Mouse (Mus musculus) c-Kit-positive CD71-positive TER-119-positive erythroid progenitor cells, embryonic 14.5 days (primary cell): ENCODE data around the gene Slco2a1.

ENCODE experiments used
- DNase-seq: peaks from one replicate; pipeline ENCODE4 v3.0.0-alpha.2; 2013; ENCODE audit warnings: low spot score

Slco2a1 gene

DNA sequence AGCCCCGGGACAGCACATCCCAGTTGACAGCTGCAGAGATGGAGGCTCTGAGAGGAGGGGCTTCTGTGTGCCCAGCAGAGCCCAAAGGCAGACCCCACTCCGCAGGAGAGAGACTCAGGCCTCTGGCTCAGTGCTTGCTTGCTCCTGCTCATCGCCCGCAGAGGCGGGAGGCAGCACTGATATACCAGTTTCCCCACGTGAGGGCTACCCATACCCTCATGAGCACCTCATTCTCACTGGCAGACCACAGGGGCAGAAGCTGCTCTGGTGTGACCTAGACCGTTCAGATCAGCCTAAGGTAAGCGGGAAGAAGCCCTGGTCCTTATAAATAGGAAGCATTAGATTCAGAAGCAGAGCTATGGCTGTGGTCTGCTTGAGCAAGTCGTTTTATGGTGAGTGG is 131.3 kb downstream of the Slco2a1 start:
- DNase-seq, result no peak

DNA sequence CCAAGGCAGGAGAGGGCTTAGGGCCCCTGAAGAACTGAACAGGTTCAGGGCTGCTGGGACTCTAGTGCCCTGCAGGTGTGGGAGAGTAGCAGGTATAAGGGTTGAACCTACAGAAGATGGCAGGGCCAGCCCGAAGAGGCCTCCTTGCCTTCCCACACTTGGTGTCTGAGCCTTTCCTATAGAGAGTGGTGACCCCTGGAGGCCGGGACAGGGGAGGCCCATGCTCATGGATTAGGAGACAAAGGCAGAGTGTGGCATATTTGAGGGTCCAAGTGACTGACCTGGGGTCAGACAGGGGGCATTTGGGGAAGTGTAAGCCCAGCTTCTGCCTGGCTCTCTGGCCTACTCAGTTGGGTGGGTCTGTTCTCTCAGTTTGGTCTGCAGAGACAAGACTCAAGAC is 131.7 kb downstream of the Slco2a1 start:
- DNase-seq, result no peak

DNA sequence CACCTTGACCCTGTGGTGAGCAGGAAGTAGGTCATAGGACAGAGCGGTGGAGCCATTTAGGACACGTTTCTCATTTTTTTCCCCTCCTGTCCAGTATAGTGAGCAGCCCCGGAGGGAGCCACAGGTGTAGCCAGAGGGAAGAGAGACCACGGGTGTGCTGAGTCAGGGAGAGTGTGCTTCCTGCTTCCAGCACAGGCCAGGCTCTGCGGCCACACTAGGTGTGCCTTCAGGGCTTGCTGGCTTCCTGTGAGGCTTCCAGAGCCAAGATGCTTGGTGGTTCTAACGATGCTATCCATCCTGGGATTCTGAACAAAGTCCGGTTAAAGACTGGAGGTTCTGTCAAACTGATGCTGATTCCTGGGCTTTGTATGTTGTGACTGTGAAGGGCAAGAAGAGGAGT is 133.0 kb downstream of the Slco2a1 start:
- DNase-seq, result no peak

DNA sequence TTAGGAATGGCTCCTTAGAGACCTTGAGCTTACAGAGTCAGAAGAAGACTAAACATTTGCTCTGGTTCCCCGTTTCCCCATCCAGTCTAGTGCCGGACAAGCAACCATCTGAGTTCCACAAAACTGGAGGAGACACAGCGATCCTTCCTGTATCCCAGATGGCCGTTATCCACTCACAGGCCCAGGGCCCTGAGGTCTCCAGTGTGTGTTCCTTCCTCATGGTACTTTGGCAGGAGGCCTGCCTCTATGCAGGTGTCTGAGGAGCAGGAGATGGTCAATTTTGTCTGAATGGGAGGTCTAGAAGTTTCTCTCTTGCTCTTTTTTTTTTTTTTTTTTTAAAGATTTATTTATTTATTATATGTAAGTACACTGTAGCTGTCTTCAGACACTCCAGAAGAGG is 136.2 kb downstream of the Slco2a1 start:
- no peak for DNase-seq

DNA sequence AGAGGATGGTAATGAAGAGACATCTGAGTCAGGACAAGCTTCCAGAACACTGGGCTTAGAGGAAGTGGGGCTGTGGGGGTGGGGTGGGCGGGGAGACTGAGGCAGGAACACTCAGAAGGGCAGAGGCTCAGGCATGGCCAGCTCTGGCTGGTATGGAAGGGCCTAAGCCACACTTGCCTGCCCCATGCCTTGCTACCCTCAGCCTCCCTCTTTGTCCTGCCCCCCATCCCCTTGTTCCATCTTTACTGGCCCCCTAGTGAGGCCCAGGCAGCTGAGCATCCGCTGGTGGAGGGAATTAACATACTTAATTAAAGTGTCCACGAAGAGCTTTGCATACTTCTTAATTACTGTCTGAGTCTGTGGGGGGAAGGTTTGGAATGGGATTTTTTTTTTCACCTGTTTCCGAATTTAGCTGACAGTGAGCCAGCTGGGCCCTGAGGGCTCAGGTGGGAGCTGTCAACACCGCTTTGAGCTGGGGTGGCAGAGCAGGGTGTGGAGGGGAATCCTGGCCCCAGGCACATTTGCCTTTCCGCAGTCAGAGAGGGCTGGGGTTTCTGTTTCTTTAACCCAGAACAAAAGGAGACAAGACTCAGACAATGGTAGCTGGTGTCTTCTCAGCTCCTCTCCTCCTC is 145.1 kb downstream of the Slco2a1 start:
- DNase-seq, result no peak

DNA sequence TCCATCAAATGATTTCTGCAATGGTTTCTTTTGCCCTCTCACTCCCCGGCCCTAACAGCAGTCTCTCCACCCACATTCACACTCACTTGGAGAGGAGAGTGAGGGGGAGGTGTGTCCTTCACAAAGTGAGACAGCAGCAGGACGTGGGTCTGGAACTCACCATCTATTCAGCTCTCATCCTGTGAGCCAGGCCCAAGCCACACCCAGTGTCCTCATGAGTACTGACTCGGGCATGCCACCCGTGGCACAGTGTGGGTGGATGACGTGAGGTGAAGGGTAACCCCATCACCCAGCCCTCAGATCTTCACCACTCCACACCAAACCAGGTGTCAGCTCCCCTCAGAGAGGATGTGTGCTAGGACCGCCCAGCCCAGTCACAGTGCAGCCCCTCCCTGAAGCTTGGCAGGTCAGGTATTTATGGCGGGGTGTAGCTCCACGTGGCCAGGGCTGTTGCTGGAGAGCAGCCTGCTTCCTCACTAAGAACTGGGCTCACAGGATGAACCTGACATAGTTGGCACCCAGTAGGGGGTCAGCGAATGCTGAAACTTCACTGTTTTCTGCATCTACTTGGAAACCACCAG is 146.0 kb downstream of the Slco2a1 start:
- no peak for DNase-seq

DNA sequence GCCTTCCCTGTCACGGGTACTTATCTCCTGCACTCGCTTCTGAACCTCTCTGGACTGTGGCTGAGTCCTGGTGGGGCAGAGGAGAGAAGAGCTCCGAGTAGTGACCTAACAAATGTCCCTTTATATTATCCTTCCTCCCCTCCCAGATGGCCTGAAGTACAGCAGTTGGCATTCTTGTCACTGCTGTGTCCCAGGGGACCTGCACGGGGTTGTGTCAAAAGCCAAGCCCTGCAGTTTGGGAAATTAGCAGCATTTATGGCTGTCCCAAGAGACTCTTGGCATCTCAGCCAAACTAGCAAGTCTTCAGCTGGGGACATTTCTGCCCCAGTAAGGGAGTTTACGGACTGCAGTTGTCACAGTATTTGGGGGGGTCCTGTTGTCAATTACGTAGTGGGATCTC is 151.0 kb downstream of the Slco2a1 start:
- DNase-seq, result no peak

DNA sequence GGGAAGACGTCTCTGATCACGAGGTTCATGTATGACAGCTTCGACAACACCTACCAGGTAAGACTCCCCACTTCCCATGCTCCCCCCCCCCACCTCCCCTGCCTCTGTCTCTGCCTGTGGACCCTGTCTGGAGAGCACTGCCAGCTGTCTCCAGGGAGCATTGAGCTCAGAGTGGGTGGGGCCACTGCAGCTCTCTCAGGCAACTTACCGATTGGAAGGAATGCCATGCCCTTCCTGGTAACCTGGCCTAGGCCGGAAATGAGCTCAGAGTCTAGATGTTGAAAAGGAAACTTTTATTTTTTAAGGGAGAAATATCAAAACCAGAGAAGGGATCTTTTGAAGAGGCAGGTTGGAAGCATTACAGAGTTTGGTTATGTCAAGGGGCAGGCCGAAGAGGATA is 151.9 kb downstream of the Slco2a1 start:
- DNase-seq, result no peak

DNA sequence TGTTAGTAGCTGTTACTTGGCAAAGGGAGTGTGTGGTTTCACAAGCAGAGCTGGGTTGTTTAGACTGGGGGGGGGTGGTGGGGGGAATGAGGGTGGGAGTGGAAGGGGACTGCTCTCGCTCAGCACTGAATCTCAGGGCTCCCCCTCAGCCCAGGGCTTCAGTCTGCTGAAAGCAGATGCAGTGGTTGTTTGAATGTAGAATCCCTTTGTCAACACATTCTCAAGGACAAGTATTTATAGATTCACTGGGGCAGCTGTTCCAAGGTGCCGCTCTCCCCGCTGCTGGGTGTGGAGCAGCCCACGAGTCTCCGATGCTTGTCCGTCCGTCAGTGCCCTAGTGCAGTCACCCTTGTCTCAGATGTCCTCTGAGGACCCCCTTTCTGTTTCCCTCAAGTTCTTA is 152.8 kb downstream of the Slco2a1 start:
- no peak for DNase-seq

DNA sequence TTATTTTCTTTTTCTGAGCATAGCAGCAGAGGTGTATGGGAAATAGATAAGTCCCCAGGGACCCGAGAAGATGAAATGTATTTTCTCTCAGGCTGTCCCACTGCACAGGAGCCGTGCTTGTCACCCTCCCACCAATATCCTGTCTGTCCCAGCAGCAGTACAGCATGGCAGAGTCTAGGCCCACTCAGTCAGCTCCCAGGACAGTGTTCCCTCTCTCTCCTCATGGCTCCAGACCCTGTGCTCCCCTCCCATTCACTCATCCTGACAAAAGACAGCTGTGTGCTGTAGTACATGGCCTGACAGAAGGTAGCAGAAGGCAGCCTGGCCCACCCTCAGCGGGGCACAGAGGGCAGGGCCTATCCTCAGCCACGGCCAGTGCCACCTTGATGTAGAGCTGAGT is 155.4 kb downstream of the Slco2a1 start:
- no peak for DNase-seq

DNA sequence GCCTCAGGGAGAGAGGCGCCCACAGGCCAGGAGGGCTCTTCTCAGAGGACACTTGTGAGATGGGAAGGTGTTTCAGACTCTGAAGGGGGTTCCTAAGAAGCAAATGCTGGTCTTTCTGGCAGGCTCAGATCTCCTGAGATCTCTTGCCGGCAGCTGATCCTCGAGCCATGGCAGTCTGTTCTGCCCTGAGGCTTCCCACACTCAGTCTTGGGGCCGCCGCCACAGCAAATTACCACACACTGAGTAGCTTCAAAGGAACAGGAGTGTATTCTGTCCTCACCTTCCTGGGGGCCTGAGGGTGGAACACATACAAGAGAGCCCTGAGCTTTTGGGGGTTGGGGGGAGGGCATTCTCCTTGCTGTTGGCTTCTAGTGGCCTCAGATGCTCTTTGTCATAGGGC is 156.8 kb downstream of the Slco2a1 start:
- no peak for DNase-seq
